Mouse (Mus musculus) liver, adult (tissue): ENCODE measurements around the gene Rtl10.

Experiments
- GATA4 ChIP-seq: IDR thresholded peaks from 2 replicates; pipeline ENCODE4 v1.6.1; 2014; ENCODE audit warnings: mild to moderate bottlenecking, low read length; ENCODE audit not compliant: insufficient replicate concordance

Rtl10 gene

DNA sequence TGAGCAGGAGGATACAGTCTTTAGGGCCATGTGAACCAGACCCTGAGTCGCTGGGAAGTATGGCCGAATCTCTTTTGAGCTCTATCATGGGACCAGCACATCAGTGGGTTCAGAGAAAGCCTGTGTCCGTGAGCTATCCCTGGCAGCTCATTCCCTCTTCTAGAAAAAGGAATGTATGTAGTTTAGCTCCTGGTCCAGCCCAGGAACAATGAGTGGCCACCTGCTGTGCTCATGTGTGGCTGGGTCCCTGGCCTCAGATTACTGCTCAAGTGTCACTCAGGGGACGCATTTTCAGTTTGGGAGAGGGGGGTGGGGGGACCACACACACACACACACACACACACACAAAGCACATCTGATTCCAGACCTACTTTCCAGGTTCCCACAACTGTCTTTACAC, 26.3 kb upstream of the Rtl10 start:
- no peak for TF ChIP-seq GATA4

DNA sequence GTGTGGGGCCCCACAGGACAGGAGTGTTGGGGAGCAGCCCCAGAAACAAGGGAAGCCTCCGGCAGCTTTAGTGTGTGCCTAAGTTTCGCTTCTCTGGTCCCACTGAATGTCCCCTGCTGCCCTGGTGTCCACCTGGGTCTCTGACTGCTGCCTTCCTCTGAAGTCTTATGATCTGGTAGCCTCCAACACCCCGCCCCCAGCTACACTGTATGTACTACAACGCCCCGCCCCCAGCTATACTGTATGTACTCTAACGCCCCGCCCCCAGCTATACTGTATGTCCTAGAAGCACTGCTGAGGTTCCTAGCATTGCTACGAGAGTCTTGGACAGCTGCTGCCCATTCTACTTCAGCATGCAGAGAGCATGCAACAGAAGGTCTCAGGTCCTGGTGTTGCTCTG, 25.7 kb upstream of the Rtl10 start:
- TF ChIP-seq GATA4 = no peak

- TF ChIP-seq GATA4 = no peak
Observed at GRCm38 (mm10) chr16:18474021-18474420, 24.7 kb upstream of the Rtl10 start.

GRCm38 (mm10) chr16:18477996-18478395, 20.7 kb upstream of the Rtl10 start:
- TF ChIP-seq GATA4 = no peak

DNA sequence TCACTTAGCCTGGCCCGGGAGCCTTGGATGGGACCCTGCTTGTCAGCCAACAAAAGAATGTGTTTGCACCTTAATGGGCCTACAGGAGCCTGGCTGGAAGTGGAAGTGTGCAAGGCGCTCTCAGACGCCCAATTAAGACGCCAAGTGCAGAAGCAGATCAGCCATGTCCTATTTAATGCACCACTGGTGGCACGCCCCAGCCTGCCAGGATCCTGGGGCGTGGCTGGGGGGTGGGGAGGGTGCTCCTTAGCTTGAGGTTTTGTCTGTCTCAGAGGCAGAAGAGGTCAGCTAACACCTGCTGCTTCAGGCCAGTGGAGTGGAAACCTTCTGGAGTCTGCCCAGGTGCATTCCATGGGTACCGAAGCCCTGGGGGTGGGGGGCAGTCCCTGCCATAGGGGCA, 19.0 kb upstream of the Rtl10 start:
- no peak for TF ChIP-seq GATA4

GRCm38 (mm10) chr16:18480933-18481485, 17.7 kb upstream of the Rtl10 start:
- no peak for TF ChIP-seq GATA4

DNA sequence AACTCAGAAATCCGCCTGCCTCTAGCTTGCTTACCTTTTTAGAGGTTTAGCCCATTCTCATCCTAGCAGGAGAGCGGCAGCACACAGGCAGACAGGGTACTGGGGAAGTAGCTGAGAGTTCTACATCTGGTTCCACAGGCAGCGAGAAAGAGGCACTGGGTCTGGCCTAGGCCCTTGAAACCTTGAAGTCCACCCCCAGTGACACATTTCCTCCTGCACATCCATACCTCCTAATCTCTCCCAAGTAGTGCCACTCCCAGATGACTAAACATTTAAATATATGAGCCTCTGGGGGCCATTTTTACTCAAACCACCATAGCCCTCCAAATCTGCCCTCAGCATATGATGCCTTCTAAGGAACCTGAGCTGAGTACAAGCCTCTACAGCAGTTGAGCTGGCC, 16.3 kb upstream of the Rtl10 start:
- no peak for TF ChIP-seq GATA4

GRCm38 (mm10) chr16:18483839-18484238, 14.9 kb upstream of the Rtl10 start:
- no peak for TF ChIP-seq GATA4

- TF ChIP-seq GATA4 = no peak
Observed at GRCm38 (mm10) chr16:18484386-18484785, 14.3 kb upstream of the Rtl10 start.

DNA sequence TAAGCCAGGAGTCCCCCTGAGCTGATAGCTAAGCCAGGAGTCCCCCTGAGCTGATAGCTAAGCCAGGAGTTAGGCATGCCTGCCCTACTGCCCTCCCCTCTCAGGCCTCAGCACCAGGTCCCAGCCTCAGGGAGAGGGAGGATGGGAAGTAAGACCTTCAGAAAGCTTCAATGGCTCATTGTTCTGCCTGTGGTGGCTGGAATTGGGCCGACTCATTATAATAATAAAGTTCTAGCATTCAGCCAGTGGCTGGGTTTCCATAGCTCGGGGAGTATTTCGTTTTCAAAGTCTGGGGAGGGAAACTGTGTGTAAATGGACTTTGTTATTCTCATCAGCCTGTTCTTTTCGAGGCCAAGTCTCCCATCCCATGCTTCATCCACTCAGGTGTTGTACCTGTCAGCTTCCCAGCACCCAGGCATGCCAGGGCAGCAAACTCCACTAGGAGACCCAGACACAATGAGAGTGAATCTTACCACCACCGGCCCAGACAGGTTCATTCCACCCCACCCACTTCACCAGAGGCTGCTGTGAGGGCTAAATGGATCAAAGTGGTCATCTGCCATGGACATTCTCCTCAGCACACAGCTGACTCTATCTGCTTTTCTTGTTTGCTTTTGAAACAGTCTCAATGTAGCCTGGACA, 13.8 kb upstream of the Rtl10 start:
- TF ChIP-seq GATA4 = no peak

DNA sequence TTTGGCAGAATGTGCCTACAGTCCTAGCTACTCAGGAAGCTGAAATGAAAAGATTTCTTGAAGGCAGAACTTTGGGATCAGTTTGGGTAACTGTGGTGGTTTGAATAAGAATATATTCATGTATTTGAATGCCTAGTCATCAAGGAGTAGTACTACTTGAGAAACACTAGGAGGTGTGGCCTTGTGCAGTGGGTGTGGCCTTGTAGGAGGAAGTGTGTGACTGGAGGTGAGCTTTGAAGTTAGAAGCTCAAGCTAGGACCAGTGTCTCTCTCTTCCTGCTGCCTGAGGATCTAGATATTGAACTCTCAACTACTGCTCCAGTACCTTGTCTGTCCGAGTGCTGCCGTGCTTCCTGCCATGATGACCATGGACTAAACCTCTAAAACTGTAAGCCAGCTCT, 12.6 kb upstream of the Rtl10 start:
- TF ChIP-seq GATA4 = no peak

DNA sequence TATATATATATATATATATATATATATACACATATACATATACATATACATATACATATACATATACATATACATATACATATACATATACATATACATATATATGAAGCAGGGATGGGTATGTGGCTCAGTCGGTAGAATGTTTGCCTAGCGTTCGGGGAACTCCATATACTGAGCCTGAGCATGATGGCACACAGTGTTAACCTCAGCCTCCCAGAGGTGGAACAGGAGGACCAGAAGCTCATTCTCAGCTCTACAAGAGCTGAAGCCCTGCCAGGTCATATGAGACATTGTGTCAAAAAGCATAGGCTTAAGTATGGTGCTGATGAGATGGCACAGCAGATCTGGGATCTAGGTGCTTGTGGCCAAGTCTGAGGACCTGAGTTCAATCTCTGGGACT, 8.4 kb upstream of the Rtl10 start:
- TF ChIP-seq GATA4 = no peak

DNA sequence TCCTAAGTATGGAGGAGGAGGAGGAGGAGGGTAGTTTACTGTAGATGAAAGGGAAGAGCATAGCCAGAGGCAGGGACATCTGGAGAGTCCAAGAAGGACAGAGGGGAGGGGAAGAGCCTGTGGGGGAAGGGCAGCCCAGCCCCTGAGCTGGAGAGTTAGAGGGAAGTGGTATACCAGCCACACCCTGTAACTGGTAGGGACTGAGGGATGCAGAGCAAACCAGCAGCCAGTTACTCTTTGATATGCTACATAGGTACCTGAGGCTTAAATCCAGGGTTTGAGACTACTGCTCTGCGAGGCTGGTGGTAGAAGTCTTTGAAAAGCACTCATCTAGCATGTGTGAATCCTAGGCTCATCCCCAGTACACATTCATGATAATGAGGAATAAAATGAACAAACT, 7.8 kb upstream of the Rtl10 start:
- TF ChIP-seq GATA4 = no peak

DNA sequence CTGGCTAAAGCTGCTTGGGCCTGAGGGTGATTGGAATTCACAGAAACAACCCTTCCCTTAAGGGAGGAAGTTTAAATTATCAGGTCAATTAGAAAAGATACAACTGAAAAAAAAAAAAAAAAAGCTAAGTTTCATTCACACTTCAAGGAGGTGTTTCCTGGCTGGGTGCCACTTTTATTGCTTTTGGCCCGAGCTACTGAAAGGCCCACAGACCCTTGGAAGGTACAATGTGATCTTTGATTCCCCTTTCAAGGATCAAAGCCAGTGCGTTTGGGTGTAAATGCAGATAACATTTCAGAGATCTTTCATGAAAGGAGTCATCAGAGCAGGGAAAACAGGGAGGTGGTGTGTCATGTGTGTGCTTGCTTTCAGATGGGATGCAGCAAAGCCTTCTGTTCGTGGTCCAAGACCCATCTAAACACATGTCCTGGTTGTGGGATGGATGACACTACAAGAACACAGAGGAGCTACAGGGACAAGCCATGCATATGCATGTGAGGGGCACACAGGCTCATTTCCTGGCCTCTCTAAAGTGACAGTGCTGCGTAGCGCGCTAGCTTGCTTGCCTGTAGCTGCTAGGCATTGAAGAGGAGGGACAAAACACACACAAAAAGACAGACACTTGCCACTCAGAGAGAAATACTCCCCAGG, 711 bp upstream of the Rtl10 start:
- TF ChIP-seq GATA4 = no peak

- TF ChIP-seq GATA4 = no peak
Observed at GRCm38 (mm10) chr16:18498996-18499395, 295 bp downstream of the Rtl10 start.

DNA sequence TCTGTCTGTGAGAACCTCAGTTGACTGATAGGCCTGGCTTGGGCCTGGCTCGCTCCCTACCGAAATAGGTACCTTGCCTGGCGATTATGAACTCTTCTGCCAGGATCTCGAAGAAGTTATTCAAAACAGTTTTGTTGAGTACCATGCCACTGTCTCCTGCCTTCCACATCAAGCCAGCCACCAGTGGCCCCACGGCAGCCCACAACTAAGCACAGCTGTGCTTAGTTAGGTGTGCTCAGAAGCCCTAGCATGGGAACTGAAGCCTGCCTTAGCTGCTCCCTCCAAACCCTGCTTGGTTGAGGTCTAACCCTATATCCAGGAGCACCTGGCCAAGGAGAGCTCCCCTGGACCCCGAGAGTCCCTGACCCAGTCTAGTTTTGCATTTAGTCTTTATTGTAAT, 2.8 kb downstream of the Rtl10 start:
- no peak for TF ChIP-seq GATA4
